Mouse (Mus musculus): ENCODE measurements around the gene Eif3i.

The Eif3i gene

GRCm38 (mm10) chr4:129600233-129601158, at the start of gene Eif3i, which contains the start of gene Tmem234:
Gene Eif3i, minus strand, starts transcription at chr4:129600648.
Gene Tmem234, plus strand, starts transcription at chr4:129600668.
- peak; percentile 77 for DNase-seq (ENCODE audit: low read depth)

GRCm38 (mm10) chr4:129648656-129649055, 48.2 kb upstream of the Eif3i start:
- DNase-seq (ENCODE audit: low read depth) = no peak

- DNase-seq (ENCODE audit: low read depth) = no peak
These were observed 44.8 kb upstream of the Eif3i start for GRCm38 (mm10) chr4:129645204-129645603.

- DNase-seq (ENCODE audit: low read depth) = no peak
These were observed 41.3 kb upstream of the Eif3i start for GRCm38 (mm10) chr4:129641756-129642155.

GRCm38 (mm10) chr4:129640638-129641467, 40.4 kb upstream of the Eif3i start, which contains the start of gene Txlna:
Gene Txlna, minus strand, starts transcription at chr4:129641065.
- DNase-seq (ENCODE audit: low read depth) = peak; percentile 96

- no peak for DNase-seq (ENCODE audit: low read depth)
These were observed 39.7 kb upstream of the Eif3i start for GRCm38 (mm10) chr4:129640101-129640637.

GRCm38 (mm10) chr4:129639221-129639620, 38.8 kb upstream of the Eif3i start:
- no peak for DNase-seq (ENCODE audit: low read depth)

GRCm38 (mm10) chr4:129633852-129634251, 33.4 kb upstream of the Eif3i start:
- DNase-seq (ENCODE audit: low read depth) = no peak

GRCm38 (mm10) chr4:129631867-129632266, 31.4 kb upstream of the Eif3i start:
- DNase-seq (ENCODE audit: low read depth) = no peak

GRCm38 (mm10) chr4:129630944-129631343, 30.5 kb upstream of the Eif3i start:
- DNase-seq (ENCODE audit: low read depth) = no peak

GRCm38 (mm10) chr4:129626035-129626434, 25.6 kb upstream of the Eif3i start:
- DNase-seq (ENCODE audit: low read depth) = no peak

- DNase-seq (ENCODE audit: low read depth) = no peak
These were observed 25.0 kb upstream of the Eif3i start for GRCm38 (mm10) chr4:129625496-129625895.

- DNase-seq (ENCODE audit: low read depth) = no peak
These were observed 24.6 kb upstream of the Eif3i start for GRCm38 (mm10) chr4:129625029-129625370.

- DNase-seq (ENCODE audit: low read depth) = peak; percentile 89
These were observed 24.0 kb upstream of the Eif3i start for GRCm38 (mm10) chr4:129624281-129625028.

- DNase-seq (ENCODE audit: low read depth) = no peak
These were observed 23.2 kb upstream of the Eif3i start, which contains the start of gene Ccdc28b for GRCm38 (mm10) chr4:129623681-129624091. Gene Ccdc28b, minus strand, starts transcription at chr4:129623947.

GRCm38 (mm10) chr4:129622803-129623535, 22.5 kb upstream of the Eif3i start:
- no peak for DNase-seq (ENCODE audit: low read depth)

- DNase-seq (ENCODE audit: low read depth) = no peak
These were observed 21.8 kb upstream of the Eif3i start for GRCm38 (mm10) chr4:129622120-129622802.

- no peak for DNase-seq (ENCODE audit: low read depth)
These were observed 20.9 kb upstream of the Eif3i start for GRCm38 (mm10) chr4:129621283-129621841.

GRCm38 (mm10) chr4:129620419-129621282, 20.2 kb upstream of the Eif3i start:
- DNase-seq (ENCODE audit: low read depth) = no peak

Measured in c-Kit-positive CD71-positive TER-119-negative erythroid progenitor cells, embryonic 14.5 days (primary cell).